Mouse (Mus musculus) kidney, adult 2 months (tissue): ENCODE results near the gene Slc48a1.

ENCODE experiments used
- CTCF ChIP-seq: fragments of 200-500 bp; conservative IDR thresholded peaks from 2 replicates; pipeline ENCODE4 v1.5.1; 2011; ENCODE audit warnings: low read depth, mild to moderate bottlenecking, control low read depth, low read length, moderate library complexity, mixed read lengths; ENCODE audit not compliant: insufficient read depth, insufficient read length
- POLR2A ChIP-seq: fragments of 200-500 bp; IDR thresholded peaks from one replicate; pipeline ENCODE4 v1.6.1; 2011; ENCODE audit warnings: low read depth, low read length, control low read depth

GRCm38 (mm10) chr15:97745331-97745730 lies 33.0 kb upstream of the Slc48a1 start:
- TF ChIP-seq CTCF (no peak), POLR2A (no peak)
